Comparison of ENCODE assay signal across 18 mouse cellular contexts in the genomic region with DNA sequence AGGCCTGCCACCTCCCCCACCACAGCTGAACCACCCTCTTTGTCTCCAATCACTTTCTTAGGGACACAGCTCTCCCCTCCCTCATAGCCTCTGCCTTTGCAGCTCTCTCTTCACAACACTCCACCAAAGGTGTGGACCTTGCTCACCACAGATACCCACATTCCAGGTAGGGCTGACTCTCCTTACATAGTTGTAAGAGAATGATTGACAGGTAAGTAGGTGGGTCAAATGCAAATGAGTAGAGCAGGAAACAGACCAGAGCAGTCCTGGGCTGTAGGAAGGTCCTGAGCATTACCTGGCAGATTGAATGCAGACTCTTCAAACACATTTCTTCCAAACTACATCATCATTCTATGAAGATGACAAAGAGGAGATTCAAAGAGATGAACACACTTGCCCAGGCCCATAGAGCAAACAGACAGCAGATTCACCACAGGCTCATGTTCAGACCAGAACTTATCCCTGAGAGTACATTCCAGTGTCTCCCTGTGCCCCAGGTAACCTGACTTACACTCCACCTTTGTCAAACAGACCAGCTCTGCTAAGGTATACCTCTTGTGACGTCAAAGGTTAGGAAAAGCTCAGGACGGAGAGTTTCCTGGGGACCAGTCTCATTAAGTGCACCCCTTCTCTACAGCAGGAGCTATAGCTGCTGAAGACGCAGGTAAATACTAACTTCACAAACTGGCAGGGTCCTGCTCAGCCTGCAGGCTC. TPM values are rescaled to one million over a fixed set of nuclear protein-coding genes. Genes with fewer than 3 reads are reported as not detected.
DNase-seq lines count a peak whose midpoint lies in the region; ATAC-seq lines count a peak whose summit lies in the region.
"Had no signal": no experiment of that assay in that cellular context is flagged by ENCODE, and none has a peak within 500 bp of the region (broad histone marks: within the 10 kb centered on the region; RNA-seq: fewer than 3 reads in every experiment).

No protein-coding gene starts in this region.

- DNase-seq in kidney, adult 18-20 months: peak; percentile 14
- DNase-seq in lung, postnatal 25 days (ENCODE audit: low spot score): no peak
- DNase-seq in kidney, postnatal 14 days: peak; percentile 25
- no peak for DNase-seq in ovary, adult 18-20 months (ENCODE audit: low spot score)
- DNase-seq in frontal cortex, postnatal 14 days (ENCODE audit: low spot score in 2 of 2): no peak
- DNase-seq: adrenal gland, adult 8-10 months; cerebellum, adult 11-12 months; cerebellum, postnatal 36 days; heart, postnatal 36 days had no signal

- no peaks in the 10 kb centered on the region for H3K4me1 ChIP-seq in kidney, embryonic 14.5 days (ENCODE audit: control insufficient read depth, insufficient read depth, low read length)
- H3K4me1 ChIP-seq in lung, embryonic 16.5 days (replicated peaks; ENCODE audit: control insufficient read depth, insufficient read depth, low read length): peaks cover 4% of the 10 kb centered on the region; the same call in 1 of the 2 replicates
- H3K4me1 ChIP-seq: heart, embryonic 12.5 days; midbrain, embryonic 15.5 days had no signal

- no peak overlapping the region for H3K4me3 ChIP-seq in kidney, embryonic 14.5 days (ENCODE audit: low read length)
- H3K4me3 ChIP-seq in lung, embryonic 16.5 days (ENCODE audit: low read length): no peak overlapping the region
- H3K4me3 ChIP-seq: erythroblast, embryonic 14.5 days; heart, embryonic 12.5 days; megakaryocyte, embryonic 14.5 days; midbrain, embryonic 15.5 days had no signal

- 78% methylated on average over 3 of the region's 3 CpGs for WGBS in kidney, embryonic 14.5 days
- 49% methylated on average over 3 of the region's 3 CpGs for WGBS in lung, embryonic 16.5 days

- no peak overlapping the region for H3K27ac ChIP-seq in kidney, embryonic 14.5 days (ENCODE audit: low read depth, low read length)
- H3K27ac ChIP-seq in lung, embryonic 16.5 days (ENCODE audit: low read length): peak overlapping the region; percentile 68
- H3K27ac ChIP-seq: midbrain, embryonic 15.5 days had no signal

- H3K4me2 ChIP-seq in kidney, embryonic 14.5 days (replicated peaks; ENCODE audit: low read depth, low read length): no peak overlapping the region
- no peak overlapping the region for H3K4me2 ChIP-seq in lung, embryonic 16.5 days (ENCODE audit: low read depth, low read length)
- H3K4me2 ChIP-seq: heart, embryonic 12.5 days; midbrain, embryonic 15.5 days had no signal

- H3K9ac ChIP-seq in kidney, embryonic 14.5 days (ENCODE audit: low read depth, low read length): no peak overlapping the region
- no peak overlapping the region for H3K9ac ChIP-seq in lung, embryonic 16.5 days (ENCODE audit: low read length)
- H3K9ac ChIP-seq: heart, embryonic 12.5 days; midbrain, embryonic 15.5 days had no signal

- no peaks in the 10 kb centered on the region for H3K9me3 ChIP-seq in kidney, embryonic 14.5 days (ENCODE audit: control insufficient read depth, low read length)
- H3K9me3 ChIP-seq in lung, embryonic 16.5 days (ENCODE audit: control insufficient read depth, low read length): no peaks in the 10 kb centered on the region
- H3K9me3 ChIP-seq: heart, embryonic 12.5 days; megakaryocyte, embryonic 14.5 days; midbrain, embryonic 15.5 days had no signal

- no peak for ATAC-seq in kidney, embryonic 14.5 days (ENCODE audit: low FRiP score, low TSS enrichment)
- ATAC-seq in lung, embryonic 16.5 days (ENCODE audit: low read depth): peak; percentile 74
- ATAC-seq: forebrain, embryonic 14.5 days; hindbrain, embryonic 16.5 days; midbrain, embryonic 15.5 days had no signal

- H3K27me3 ChIP-seq in kidney, embryonic 14.5 days (ENCODE audit: control insufficient read depth, insufficient read depth, low read length): no peaks in the 10 kb centered on the region
- no peaks in the 10 kb centered on the region; the same call in 1 of the 2 replicates for H3K27me3 ChIP-seq in lung, embryonic 16.5 days (ENCODE audit: control insufficient read depth, insufficient read depth, low read depth, low read length)
- H3K27me3 ChIP-seq: midbrain, embryonic 15.5 days had no signal

- H3K36me3 ChIP-seq in kidney, embryonic 14.5 days (ENCODE audit: control insufficient read depth, insufficient read depth, low read length): no peaks in the 10 kb centered on the region
- no peaks in the 10 kb centered on the region for H3K36me3 ChIP-seq in lung, embryonic 16.5 days (ENCODE audit: control insufficient read depth, insufficient read depth, low read length)
- H3K36me3 ChIP-seq: heart, embryonic 12.5 days; midbrain, embryonic 15.5 days had no signal

RNA-seq across cellular contexts. Expression of a gene that starts 8.2 kb away (rescaled TPM):
- 0.83 and 1.4 TPM in 2 replicates for polyA plus RNA-seq in kidney, embryonic 14.5 days (2014; fragmentation: Nextera tagmentation; extraction: Ambion mirVana)
- 2.0 and 2.9 TPM in 2 replicates for polyA plus RNA-seq in lung, embryonic 16.5 days (2015; fragmentation: Nextera tagmentation; extraction: Ambion mirVana)

RNA-seq across cellular contexts. Expression of a gene that starts 8.2 kb away (rescaled TPM):
- 64.4 and 70.8 TPM in 2 replicates for polyA plus RNA-seq in kidney, embryonic 14.5 days (2014; fragmentation: Nextera tagmentation; extraction: Ambion mirVana)
- polyA plus RNA-seq in lung, embryonic 16.5 days (2015; fragmentation: Nextera tagmentation; extraction: Ambion mirVana): 61.3 and 71.9 TPM in 2 replicates

RNA-seq across cellular contexts. Expression of a gene that starts 22.4 kb away (rescaled TPM):
- not detected in 2 replicates for polyA plus RNA-seq in kidney, embryonic 14.5 days (2014; fragmentation: Nextera tagmentation; extraction: Ambion mirVana)
- polyA plus RNA-seq in lung, embryonic 16.5 days (2015; fragmentation: Nextera tagmentation; extraction: Ambion mirVana): not detected in 2 replicates
- polyA plus RNA-seq: erythroblast, embryonic 14.5 days; forebrain, embryonic 14.5 days; heart, embryonic 12.5 days; hindbrain, embryonic 16.5 days; liver, adult 2 months; midbrain, embryonic 15.5 days had no signal

RNA-seq across cellular contexts. Expression of a gene that starts 32.2 kb away (rescaled TPM):
- 559 and 687 TPM in 2 replicates for polyA plus RNA-seq in kidney, embryonic 14.5 days (2014; fragmentation: Nextera tagmentation; extraction: Ambion mirVana)
- 494 and 533 TPM in 2 replicates for polyA plus RNA-seq in lung, embryonic 16.5 days (2015; fragmentation: Nextera tagmentation; extraction: Ambion mirVana)

RNA-seq across cellular contexts. Expression of a gene that starts 39.2 kb away (rescaled TPM):
- polyA plus RNA-seq in kidney, embryonic 14.5 days (2014; fragmentation: Nextera tagmentation; extraction: Ambion mirVana): 1.1 and 1.4 TPM in 2 replicates
- not detected in 2 replicates for polyA plus RNA-seq in lung, embryonic 16.5 days (2015; fragmentation: Nextera tagmentation; extraction: Ambion mirVana)
- polyA plus RNA-seq: erythroblast, embryonic 14.5 days; forebrain, embryonic 14.5 days; heart, embryonic 12.5 days; hindbrain, embryonic 16.5 days; liver, adult 2 months; midbrain, embryonic 15.5 days had no signal

Comparison
In these comparisons a context has a peak if more than half of its experiments do, and no peak if none do; other contexts are left out.
1. DNase-seq: peak in kidney, adult 18-20 months (single experiment) and kidney, postnatal 14 days (single experiment); none in lung, postnatal 25 days (single experiment), ovary, adult 18-20 months (single experiment) and frontal cortex, postnatal 14 days (0 of 2).